Mouse (Mus musculus) kidney, embryonic 14.5 days (tissue): ENCODE measurements around the gene Ldlrad3. TPM values are rescaled to one million over a fixed set of nuclear protein-coding genes. Genes with fewer than 3 reads are reported as not detected.

Source experiments
- ATAC-seq: fragments of 200-750 bp; cut with Nextera tagmentation; 2 replicates; pipeline ENCODE4 v1.8.0; 2017; ENCODE audit warnings: moderate number of reproducible peaks, mild to moderate bottlenecking, moderate TSS enrichment, moderate library complexity; ENCODE audit not compliant: low FRiP score, low TSS enrichment
- H3K27ac ChIP-seq: fragments of 300-500 bp; sonication (generic); 2 replicates; pipeline ENCODE4 v1.5.1; 2014; ENCODE audit warnings: low read depth, mild to moderate bottlenecking, low read length, moderate library complexity, mixed read lengths
- H3K27me3 ChIP-seq: fragments of 300-500 bp; sonication (generic); 2 replicates; pipeline ENCODE4 v1.6.1; 2014; ENCODE audit warnings: mild to moderate bottlenecking, low read length; ENCODE audit not compliant: control insufficient read depth, insufficient read depth
- H3K36me3 ChIP-seq: fragments of 300-500 bp; sonication (generic); 2 replicates; pipeline ENCODE4 v1.6.1; 2014; ENCODE audit warnings: low read length, mixed read lengths; ENCODE audit not compliant: control insufficient read depth, insufficient read depth
- H3K4me1 ChIP-seq: fragments of 300-500 bp; sonication (generic); 2 replicates; pipeline ENCODE4 v1.6.1; 2014; ENCODE audit warnings: low read length, mixed read lengths; ENCODE audit not compliant: control insufficient read depth, insufficient read depth
- H3K4me2 ChIP-seq: fragments of 300-500 bp; sonication (generic); replicated peaks from 2 replicates; pipeline ENCODE4 v1.6.1; 2014; ENCODE audit warnings: low read depth, mild to moderate bottlenecking, low read length
- H3K4me3 ChIP-seq: fragments of 300-500 bp; sonication (generic); 2 replicates; pipeline ENCODE4 v1.5.1; 2014; ENCODE audit warnings: mild to moderate bottlenecking, low read length
- H3K9ac ChIP-seq: fragments of 300-500 bp; sonication (generic); 2 replicates; pipeline ENCODE4 v1.6.1; 2014; ENCODE audit warnings: low read depth, mild to moderate bottlenecking, low read length, moderate library complexity
- H3K9me3 ChIP-seq: fragments of 300-500 bp; sonication (generic); 2 replicates; pipeline ENCODE4 v1.6.1; 2016; ENCODE audit warnings: low read length; ENCODE audit not compliant: control insufficient read depth
- WGBS: fragments of 180-500 bp; shearing (Covaris S2); extraction: QIAGEN DNeasy Blood & Tissue Kit; methylation state at CpG from one replicate; pipeline ENCODE4 v1.1.7; 2014; 5-methylcytosine and 5-hydroxymethylcytosine counted together
- polyA plus RNA-seq: library from polyadenylated mRNA; unstranded; fragments of >200 nt; fragmentation: Nextera tagmentation; extraction: Ambion mirVana; gene quantifications from 2 replicates; pipeline ENCODE4 v1.2.1, GENCODE M21; 2014

The Ldlrad3 gene
- polyA plus RNA-seq, 1 experiment from 2014 or later: 39.2 TPM

GRCm38 (mm10) chr2:102027265-102027664 is 158.9 kb downstream of the Ldlrad3 start:
- Histone ChIP-seq H3K9me3 (no peaks in the 10 kb centered on the region), H3K27me3 (no peaks in the 10 kb centered on the region), H3K9ac (no peak overlapping the region), H3K4me2 (no peak overlapping the region), H3K4me1 (peaks cover under 1% of the 10 kb centered on the region), H3K36me3 (no peaks in the 10 kb centered on the region), H3K4me3 (no peak overlapping the region), H3K27ac (no peak overlapping the region)
- WGBS: 79% methylated on average over 7 of the region's 7 CpGs
- no peak for ATAC-seq

DNA sequence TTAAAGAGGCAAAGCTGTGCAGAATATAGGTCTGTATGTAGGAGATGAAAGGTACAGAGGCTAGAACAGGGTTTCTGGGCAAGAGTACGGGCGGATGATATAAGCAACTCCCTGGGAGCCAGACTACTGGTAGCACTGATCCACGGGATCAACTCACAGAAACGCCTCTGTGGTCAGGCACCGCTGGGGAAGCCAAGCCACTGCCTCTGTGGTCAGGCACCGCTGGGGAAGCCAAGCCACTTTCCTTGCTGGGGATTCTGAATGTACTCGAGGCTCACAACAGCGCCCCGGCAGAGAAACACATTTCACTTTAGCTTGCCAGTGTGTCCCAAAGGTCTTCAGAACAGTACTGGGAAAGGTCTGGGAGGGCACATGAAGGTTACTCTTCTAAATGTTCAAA is 160.0 kb downstream of the Ldlrad3 start:
- Histone ChIP-seq H3K4me3 (no peak overlapping the region), H3K27ac (no peak overlapping the region), H3K9ac (no peak overlapping the region), H3K27me3 (no peaks in the 10 kb centered on the region), H3K9me3 (no peaks in the 10 kb centered on the region), H3K4me2 (no peak overlapping the region), H3K4me1 (peaks cover 12% of the 10 kb centered on the region), H3K36me3 (no peaks in the 10 kb centered on the region)
- WGBS: 82% methylated on average over 9 of the region's 9 CpGs
- no peak for ATAC-seq

- no peak for ATAC-seq
- Histone ChIP-seq H3K4me2 (no peak overlapping the region), H3K4me1 (peaks cover 15% of the 10 kb centered on the region), H3K9ac (no peak overlapping the region), H3K9me3 (no peaks in the 10 kb centered on the region), H3K27me3 (no peaks in the 10 kb centered on the region), H3K27ac (no peak overlapping the region), H3K4me3 (no peak overlapping the region), H3K36me3 (no peaks in the 10 kb centered on the region)
- 95% methylated on average over 8 of the region's 8 CpGs for WGBS
Observed at GRCm38 (mm10) chr2:102024483-102024882, 161.7 kb downstream of the Ldlrad3 start.

DNA sequence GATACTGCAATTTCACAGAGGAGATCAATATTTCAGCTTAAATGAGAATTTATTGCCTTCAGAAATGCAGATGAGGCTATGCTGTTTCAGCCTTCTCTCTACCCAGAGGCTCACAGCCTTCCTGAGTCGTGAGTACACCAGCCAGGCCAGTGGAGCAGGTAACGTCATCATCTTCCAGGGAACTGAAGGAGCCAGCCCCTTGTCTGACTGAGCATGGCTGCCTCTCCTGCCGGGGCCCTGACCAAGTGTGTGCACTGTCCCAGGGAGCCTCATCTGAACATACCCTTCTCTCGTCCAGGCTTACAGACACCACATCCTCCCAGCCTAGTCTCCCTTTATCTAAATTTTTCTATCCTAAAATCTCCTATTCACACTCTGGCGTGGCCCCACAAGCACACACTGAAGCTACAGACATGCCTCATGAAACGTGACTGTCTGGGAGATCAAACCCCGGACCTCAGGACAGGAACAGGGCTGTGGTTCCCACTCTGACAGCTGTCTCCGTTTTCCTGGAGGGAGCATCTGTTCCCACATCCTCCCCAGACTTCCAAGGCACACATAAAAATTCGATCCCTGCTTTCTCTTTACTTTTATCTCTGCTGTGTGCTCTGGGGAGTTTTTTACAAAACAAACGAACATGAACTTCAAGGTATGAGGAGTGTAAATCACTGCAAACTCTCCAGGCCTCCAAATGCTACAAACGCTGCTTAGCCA is 164.7 kb downstream of the Ldlrad3 start:
- H3K4me3 ChIP-seq: no peak overlapping the region
- peak overlapping the region; percentile 24; the same call in 1 of the 2 replicates for H3K27ac ChIP-seq
- H3K9me3 ChIP-seq: no peaks in the 10 kb centered on the region
- 19% methylated on average over 11 of the region's 11 CpGs for WGBS
- ATAC-seq: peak; percentile 75
- H3K36me3 ChIP-seq: no peaks in the 10 kb centered on the region
- no peak overlapping the region for H3K4me2 ChIP-seq
- H3K4me1 ChIP-seq: peaks cover 15% of the 10 kb centered on the region
- H3K9ac ChIP-seq: no peak overlapping the region
- no peaks in the 10 kb centered on the region for H3K27me3 ChIP-seq

DNA sequence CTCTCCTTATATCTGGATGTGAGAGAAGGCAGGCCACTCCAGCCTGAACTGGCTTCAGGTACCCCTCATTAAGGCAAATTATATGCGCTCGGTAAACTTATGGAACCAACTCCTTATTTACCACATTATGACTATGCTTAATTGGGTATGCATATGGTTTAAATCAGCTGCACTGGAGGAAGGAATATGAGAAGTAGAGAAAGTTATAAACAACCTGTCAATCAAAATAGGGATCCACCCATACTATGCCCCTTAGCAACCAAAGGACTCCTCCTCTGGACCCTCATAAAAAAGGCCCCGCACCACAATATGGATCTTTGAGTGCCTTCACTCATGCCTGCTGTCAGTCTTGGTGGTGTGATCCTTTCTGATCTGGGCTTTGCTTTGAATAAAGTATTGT is 165.6 kb downstream of the Ldlrad3 start:
- ATAC-seq: no peak
- H3K36me3 ChIP-seq: no peaks in the 10 kb centered on the region
- no peaks in the 10 kb centered on the region for H3K9me3 ChIP-seq
- H3K4me2 ChIP-seq: no peak overlapping the region
- H3K9ac ChIP-seq: no peak overlapping the region
- H3K27ac ChIP-seq: no peak overlapping the region
- WGBS: 87% methylated on average over 3 of the region's 3 CpGs
- H3K4me1 ChIP-seq: peaks cover 15% of the 10 kb centered on the region
- H3K27me3 ChIP-seq: no peaks in the 10 kb centered on the region
- H3K4me3 ChIP-seq: no peak overlapping the region

DNA sequence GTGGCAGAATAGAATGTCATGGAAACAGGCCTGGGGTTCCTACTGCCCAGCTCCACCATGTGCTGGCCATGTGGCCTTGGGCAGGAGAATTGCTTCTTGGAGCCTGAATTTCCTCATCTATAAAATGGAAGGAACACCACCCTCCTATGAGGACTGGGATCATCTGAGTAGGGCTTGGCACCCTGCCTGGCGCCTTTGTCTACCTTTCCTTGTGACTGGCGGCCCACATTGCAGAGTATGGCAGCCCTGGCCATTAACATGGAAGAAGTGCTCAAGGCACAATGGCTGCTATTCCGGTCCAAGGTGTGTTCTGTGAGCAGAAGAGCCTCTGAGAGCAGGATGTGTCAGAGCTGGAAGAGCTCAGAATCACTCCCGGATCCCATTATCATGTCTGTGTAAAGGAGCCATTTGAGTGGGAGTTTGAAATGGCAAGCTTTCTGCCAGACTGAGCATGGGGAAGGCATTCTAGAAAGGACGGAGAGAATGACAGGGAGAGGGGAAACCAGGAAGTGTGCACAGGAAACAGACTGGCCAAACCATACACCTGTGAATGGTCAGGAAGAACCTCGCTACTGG is 171.6 kb downstream of the Ldlrad3 start:
- no peaks in the 10 kb centered on the region for H3K9me3 ChIP-seq
- no peaks in the 10 kb centered on the region for H3K36me3 ChIP-seq
- no peak overlapping the region for H3K27ac ChIP-seq
- H3K4me2 ChIP-seq: no peak overlapping the region
- ATAC-seq: no peak
- 84% methylated on average over 6 of the region's 6 CpGs for WGBS
- H3K9ac ChIP-seq: no peak overlapping the region
- no peak overlapping the region for H3K4me3 ChIP-seq
- no peaks in the 10 kb centered on the region for H3K27me3 ChIP-seq
- 0 out of 2 replicates have a peak, but pooled peaks cover 6% of the 10 kb centered on the region for H3K4me1 ChIP-seq

GRCm38 (mm10) chr2:102011311-102011975 is 174.7 kb downstream of the Ldlrad3 start:
- Histone ChIP-seq H3K36me3 (no peaks in the 10 kb centered on the region), H3K9ac (no peak overlapping the region), H3K9me3 (no peaks in the 10 kb centered on the region), H3K27ac (no peak overlapping the region), H3K4me3 (no peak overlapping the region), H3K4me1 (peaks cover 13% of the 10 kb centered on the region; the same call in 1 of the 2 replicates), H3K27me3 (no peaks in the 10 kb centered on the region), H3K4me2 (no peak overlapping the region)
- WGBS: 45% methylated on average over 6 of the region's 6 CpGs
- peak; percentile 41; the same call in 1 of the 2 replicates for ATAC-seq

DNA sequence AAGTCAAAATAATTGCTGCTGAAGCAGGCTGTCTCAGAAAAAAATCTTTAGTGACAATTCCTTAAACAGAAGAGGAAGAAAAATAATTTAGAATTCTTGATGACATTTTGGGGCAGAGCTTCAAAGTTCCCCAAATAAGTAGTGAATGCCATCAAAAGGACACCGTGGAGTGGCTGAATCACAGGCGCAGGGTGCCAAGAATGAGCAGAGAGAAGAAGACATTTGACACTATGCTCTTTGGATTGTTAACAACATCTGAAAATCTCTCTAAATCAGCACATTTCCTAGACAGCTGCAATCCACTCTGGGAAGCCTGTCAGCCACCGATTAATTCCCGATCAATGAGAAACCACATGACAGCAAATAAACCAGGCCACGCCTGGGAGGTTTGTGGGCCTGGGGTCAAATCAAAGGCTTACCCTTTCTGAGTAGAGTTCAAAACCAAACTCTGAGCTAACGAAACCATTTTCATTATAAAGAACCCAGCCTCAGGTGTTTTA is 176.4 kb downstream of the Ldlrad3 start:
- Histone ChIP-seq H3K27ac (no peak overlapping the region), H3K9me3 (no peaks in the 10 kb centered on the region), H3K4me1 (peaks cover 29% of the 10 kb centered on the region), H3K4me2 (no peak overlapping the region), H3K4me3 (no peak overlapping the region), H3K27me3 (no peaks in the 10 kb centered on the region), H3K36me3 (no peaks in the 10 kb centered on the region), H3K9ac (no peak overlapping the region)
- WGBS: 74% methylated on average over 6 of the region's 6 CpGs
- no peak for ATAC-seq

DNA sequence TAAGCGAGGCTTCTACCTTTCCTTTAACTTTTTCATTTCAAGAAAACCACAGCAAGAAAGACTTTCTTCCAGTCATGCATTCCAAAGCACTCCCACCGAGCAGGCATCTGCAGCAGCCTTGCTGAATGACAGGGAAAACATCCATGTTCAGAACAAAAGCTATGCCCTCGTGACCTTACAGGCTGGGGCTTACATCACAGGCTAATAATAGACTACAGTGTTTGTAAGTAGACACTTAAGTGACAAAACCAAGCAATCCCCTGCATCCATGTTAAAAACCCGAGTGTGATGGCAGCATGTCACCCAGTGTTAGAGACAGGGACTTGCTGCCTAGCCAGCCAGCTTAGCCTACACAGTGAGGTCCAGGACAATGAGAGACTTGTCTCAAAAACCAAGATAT is 180.0 kb downstream of the Ldlrad3 start:
- no peaks in the 10 kb centered on the region for H3K36me3 ChIP-seq
- H3K27ac ChIP-seq: no peak overlapping the region
- H3K4me1 ChIP-seq: peaks cover 55% of the 10 kb centered on the region
- 44% methylated on average over 4 of the region's 4 CpGs for WGBS
- no peak for ATAC-seq
- no peak overlapping the region for H3K4me2 ChIP-seq
- H3K9me3 ChIP-seq: no peaks in the 10 kb centered on the region
- H3K27me3 ChIP-seq: no peaks in the 10 kb centered on the region
- H3K9ac ChIP-seq: no peak overlapping the region
- no peak overlapping the region for H3K4me3 ChIP-seq
